Mouse (Mus musculus) brown adipose tissue, adult 24 weeks (tissue): ENCODE data around the gene Olfr68. TPM values are rescaled to one million over a fixed set of nuclear protein-coding genes. Genes with fewer than 3 reads are reported as not detected.
"Not testable (repeated sequence)": the region's sequence is repeated elsewhere in the genome, so short reads cannot be mapped to it uniquely, and the experiment has no call there.

ENCODE experiments used
- H3K27ac ChIP-seq: fragments of 200-500 bp; replicated peaks from 2 replicates; pipeline ENCODE4 v1.5.1; 2012; ENCODE audit warnings: low read depth, mild to moderate bottlenecking, low read length
- H3K4me1 ChIP-seq: fragments of 200-500 bp; 2 replicates; pipeline ENCODE4 v1.6.1; 2012; ENCODE audit warnings: low read length, mixed read lengths; ENCODE audit not compliant: control insufficient read depth, insufficient read depth, insufficient read length
- H3K4me3 ChIP-seq: fragments of 200-500 bp; 2 replicates; pipeline ENCODE4 v1.5.1; 2012; ENCODE audit warnings: low read depth, mild to moderate bottlenecking, low read length, moderate library complexity; ENCODE audit not compliant: insufficient read depth
- polyA plus RNA-seq: library from polyadenylated mRNA; stranded (reverse); fragments of >200 nt; gene quantifications from 2 replicates; pipeline ENCODE4 v1.2.4, GENCODE M21; 2012; ENCODE audit not compliant: missing spikeins, insufficient read depth, insufficient read length

The Olfr68 gene
- polyA plus RNA-seq, 1 experiment: not detected

GRCm38 (mm10) chr7:103808120-103808519 is 28.6 kb upstream of the Olfr68 start:
- H3K4me1 ChIP-seq, H3K4me3 ChIP-seq, H3K27ac ChIP-seq: not testable (repeated sequence)

DNA sequence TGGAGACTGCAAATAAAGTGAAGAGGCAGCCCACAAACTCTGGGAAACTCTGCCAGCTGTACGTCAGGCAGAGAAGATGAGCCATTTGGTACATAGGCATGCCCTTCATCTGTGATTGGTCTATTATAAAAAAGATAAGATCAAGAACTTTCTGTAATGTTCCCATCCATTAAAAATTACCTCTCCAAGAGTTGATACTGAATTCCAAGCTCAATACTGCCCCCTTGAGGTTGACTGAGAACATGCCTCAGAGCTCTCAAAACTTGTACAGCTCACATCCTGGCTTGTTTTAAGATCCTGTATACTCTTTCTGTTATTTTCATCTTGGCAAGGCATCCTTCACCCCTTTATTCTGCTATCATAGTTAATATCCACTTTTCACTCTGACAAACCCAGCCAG is 27.4 kb upstream of the Olfr68 start:
- no peaks in the 10 kb centered on the region for H3K4me1 ChIP-seq
- no peak overlapping the region for H3K4me3 ChIP-seq
- H3K27ac ChIP-seq: no peak overlapping the region

GRCm38 (mm10) chr7:103792669-103793388 is 13.3 kb upstream of the Olfr68 start:
- no peaks in the 10 kb centered on the region for H3K4me1 ChIP-seq
- H3K4me3 ChIP-seq: no peak overlapping the region
- H3K27ac ChIP-seq: no peak overlapping the region

- H3K27ac ChIP-seq: no peak within 1 kb of the TSS
- no peak within 1 kb of the TSS for H3K4me3 ChIP-seq
- H3K4me1 ChIP-seq: no peaks in the 10 kb centered on the region
These were observed 12.2 kb upstream of the Olfr68 start, which contains the start of gene Olfr67 for GRCm38 (mm10) chr7:103791721-103792120. Gene Olfr67, minus strand, starts transcription at chr7:103791821.

DNA sequence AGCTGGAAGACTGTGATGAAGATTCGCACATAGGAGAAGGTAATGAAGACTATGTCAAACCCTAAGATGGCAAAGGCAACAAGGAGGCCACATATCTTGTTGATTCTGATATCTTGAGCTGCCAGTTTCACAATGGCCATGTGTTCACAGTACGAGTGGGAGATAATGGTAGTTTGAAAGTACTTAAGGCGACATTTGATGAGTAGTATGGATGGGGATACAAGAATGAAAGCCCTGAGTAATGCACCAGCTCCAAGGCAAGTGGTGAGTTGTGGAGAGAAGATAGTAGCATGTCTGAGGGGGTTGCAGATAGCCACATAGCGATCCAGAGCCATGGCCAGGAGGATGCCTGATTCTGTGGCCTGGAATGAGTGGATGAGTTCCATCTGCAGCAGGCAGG is 1.8 kb downstream of the Olfr68 start:
- H3K4me3 ChIP-seq, H3K4me1 ChIP-seq, H3K27ac ChIP-seq: not testable (repeated sequence)

DNA sequence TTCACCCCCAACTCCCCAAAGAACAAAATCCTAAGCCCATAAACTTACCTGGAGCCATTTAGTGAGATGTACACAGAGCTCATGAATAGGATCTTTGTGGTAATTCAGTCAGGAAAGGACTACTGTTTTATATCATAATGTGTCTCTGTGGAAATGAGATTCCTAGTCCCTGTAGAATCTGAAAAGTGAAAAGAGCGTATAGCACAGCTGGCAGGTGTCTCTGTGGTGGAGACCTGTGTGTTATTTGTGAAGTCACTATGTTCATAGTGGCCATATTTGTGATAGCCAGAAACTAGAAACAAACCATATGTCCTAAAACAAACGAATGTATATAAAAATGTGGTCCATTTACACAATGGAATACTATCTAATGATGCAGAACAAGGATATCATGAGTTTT is 8.0 kb downstream of the Olfr68 start, which contains the start of gene Olfr69:
Gene Olfr69 (minus strand): TSS at position 101 of the 400 bp plus-strand sequence.
- no peak within 1 kb of the TSS for H3K4me3 ChIP-seq
- no peak within 1 kb of the TSS for H3K27ac ChIP-seq
- no peaks in the 10 kb centered on the region for H3K4me1 ChIP-seq

DNA sequence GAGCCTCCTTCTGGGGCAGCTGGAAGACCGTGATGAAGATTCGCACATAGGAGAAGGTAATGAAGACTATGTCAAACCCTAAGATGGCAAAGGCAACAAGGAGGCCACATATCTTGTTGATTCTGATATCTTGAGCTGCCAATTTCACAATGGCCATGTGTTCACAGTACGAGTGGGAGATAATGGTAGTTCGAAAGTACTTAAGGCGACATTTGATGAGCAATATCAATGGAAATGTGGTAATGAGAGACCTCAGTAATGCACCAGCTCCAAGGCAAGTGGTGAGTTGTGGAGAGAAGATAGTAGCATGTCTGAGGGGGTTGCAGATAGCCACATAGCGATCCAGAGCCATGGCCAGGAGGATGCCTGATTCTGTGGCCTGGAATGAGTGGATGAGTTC is 11.8 kb downstream of the Olfr68 start:
- not testable (repeated sequence) for H3K4me3 ChIP-seq, H3K27ac ChIP-seq, H3K4me1 ChIP-seq

DNA sequence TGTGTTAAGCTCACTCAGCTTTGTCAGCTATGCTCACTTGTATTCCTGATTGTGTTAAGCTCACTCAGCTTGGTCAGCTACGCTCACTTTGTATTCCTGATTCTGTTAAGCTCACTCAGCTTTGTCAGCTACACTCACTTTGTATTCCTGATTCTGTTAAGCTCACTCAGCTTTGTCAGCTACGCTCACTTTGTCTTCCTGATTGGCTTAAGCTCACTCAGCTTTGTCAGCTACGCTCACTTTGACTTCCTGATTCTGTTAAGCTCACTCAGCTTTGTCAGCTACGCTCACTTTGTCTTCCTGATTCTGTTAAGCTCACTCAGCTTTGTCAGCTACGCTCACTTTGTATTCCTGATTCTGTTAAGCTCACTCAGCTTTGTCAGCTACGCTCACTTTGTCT is 17.3 kb downstream of the Olfr68 start:
- not testable (repeated sequence) for H3K4me1 ChIP-seq, H3K4me3 ChIP-seq

DNA sequence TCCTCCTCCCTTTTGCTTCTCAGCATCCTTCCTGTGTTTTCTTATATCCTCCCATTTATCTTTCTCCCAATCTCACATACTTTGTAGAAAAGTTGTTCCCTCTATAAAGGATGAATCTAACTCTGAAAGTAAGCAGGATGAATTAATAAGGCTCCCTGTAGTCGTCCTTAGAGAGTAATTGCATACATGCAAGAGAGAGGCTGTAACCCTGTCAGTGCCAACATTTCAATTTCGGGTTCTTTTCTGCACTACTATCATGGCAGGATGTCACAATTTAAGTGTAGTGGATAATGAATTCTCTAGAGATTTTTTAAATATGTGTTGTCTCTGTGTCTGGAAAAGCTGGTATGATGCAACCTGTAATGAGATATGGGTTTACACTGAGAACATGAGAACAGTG is 22.3 kb downstream of the Olfr68 start, which contains the start of gene Olfr630:
Gene Olfr630 (minus strand): TSS at position 101 of the 400 bp plus-strand sequence.
- Histone ChIP-seq H3K27ac (no peak within 1 kb of the TSS), H3K4me1 (no peaks in the 10 kb centered on the region)

More for the DNA sequence above, 17.3 kb downstream of the Olfr68 start:
- H3K27ac ChIP-seq: not testable (repeated sequence)

DNA sequence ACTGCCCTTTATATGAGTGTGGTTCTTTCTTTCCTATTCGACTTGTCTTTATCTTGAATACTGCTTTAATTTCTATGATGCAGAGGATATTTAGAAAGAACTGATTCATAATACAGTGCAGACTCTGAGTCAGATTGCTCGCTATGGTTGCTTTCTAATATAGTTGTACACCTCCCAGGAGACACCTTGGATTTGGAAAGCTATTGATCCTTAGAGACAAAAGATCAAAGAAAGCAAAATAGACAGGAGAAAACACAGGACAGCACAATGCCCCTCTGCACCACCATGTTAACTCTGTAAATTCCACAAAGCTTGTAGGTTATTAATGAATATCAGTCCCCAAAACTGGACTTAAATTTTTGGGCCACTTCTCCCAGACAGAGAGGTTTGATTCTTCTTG is 34.7 kb downstream of the Olfr68 start, which contains the start of gene Olfr629:
Gene Olfr629 (minus strand): TSS at position 101 of the 400 bp plus-strand sequence.
- Histone ChIP-seq H3K27ac (no peak within 1 kb of the TSS), H3K4me3 (no peak within 1 kb of the TSS), H3K4me1 (no peaks in the 10 kb centered on the region)

More for the DNA sequence above, 22.3 kb downstream of the Olfr68 start, which contains the start of gene Olfr630:
- H3K4me3 ChIP-seq: no peak within 1 kb of the TSS

DNA sequence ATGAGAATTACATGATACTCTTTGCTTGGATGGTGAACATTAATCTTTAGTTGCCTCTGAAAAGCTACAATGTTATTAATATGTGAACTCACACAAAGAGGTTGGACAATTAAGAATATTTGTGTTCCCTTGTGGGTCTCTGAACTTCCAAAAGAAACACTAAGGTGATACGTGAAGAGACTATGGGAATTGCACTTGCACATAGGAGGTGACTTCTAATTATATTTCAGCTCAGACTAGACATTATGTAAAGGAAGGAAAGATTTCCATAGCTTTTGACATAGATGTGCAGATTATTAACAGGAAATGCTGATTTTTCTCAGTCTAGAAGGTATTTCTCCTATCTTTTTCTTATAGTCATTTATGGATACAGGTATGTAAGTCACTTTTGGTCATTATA is 49.4 kb downstream of the Olfr68 start, which contains the start of gene Olfr628:
Gene Olfr628 (plus strand): TSS at position 301 of the 400 bp plus-strand sequence.
- no peak within 1 kb of the TSS for H3K4me3 ChIP-seq
- H3K27ac ChIP-seq: no peak within 1 kb of the TSS

More for the DNA sequence above, 49.4 kb downstream of the Olfr68 start, which contains the start of gene Olfr628:
- H3K4me1 ChIP-seq: no peaks in the 10 kb centered on the region

Other genes starting within 250 kb of the Olfr68 start
- gene Olfr612, start 237.0 kb downstream of the Olfr68 start, polyA plus RNA-seq: not detected in 2 replicates
- gene Olfr613, start 231.6 kb downstream of the Olfr68 start, polyA plus RNA-seq: not detected in 2 replicates
- gene Olfr615, start 223.6 kb downstream of the Olfr68 start, polyA plus RNA-seq: not detected in 2 replicates
- gene Olfr616, start 210.6 kb downstream of the Olfr68 start, polyA plus RNA-seq: not detected in 2 replicates
- gene Olfr617, start 206.6 kb downstream of the Olfr68 start, polyA plus RNA-seq: not detected in 2 replicates
- not detected in 2 replicates for gene Olfr618, start 189.6 kb downstream of the Olfr68 start, polyA plus RNA-seq
- not detected in 2 replicates for gene Olfr619, start 179.1 kb downstream of the Olfr68 start, polyA plus RNA-seq
- not detected in 2 replicates for gene Olfr620, start 167.2 kb downstream of the Olfr68 start, polyA plus RNA-seq
- gene Olfr622, start 137.0 kb downstream of the Olfr68 start, polyA plus RNA-seq: not detected in 2 replicates
- not detected in 2 replicates for gene Olfr623, start 116.0 kb downstream of the Olfr68 start, polyA plus RNA-seq
- gene Olfr624, start 108.5 kb downstream of the Olfr68 start, polyA plus RNA-seq: not detected in 2 replicates
- not detected in 2 replicates for gene Olfr625-ps1, start 97.0 kb downstream of the Olfr68 start, polyA plus RNA-seq
- gene Olfr243, start 65.0 kb downstream of the Olfr68 start, polyA plus RNA-seq: not detected in 2 replicates
- not detected in 2 replicates for gene Olfr628, start 49.3 kb downstream of the Olfr68 start, polyA plus RNA-seq
- not detected in 2 replicates for gene Olfr629, start 34.8 kb downstream of the Olfr68 start, polyA plus RNA-seq
- gene Olfr630, start 22.4 kb downstream of the Olfr68 start, polyA plus RNA-seq: not detected in 2 replicates
- not detected in 2 replicates for gene Olfr69, start 8.1 kb downstream of the Olfr68 start, polyA plus RNA-seq
- gene Olfr67, start 12.1 kb upstream of the Olfr68 start, polyA plus RNA-seq: not detected in 2 replicates
- 87.6 and 749 TPM in 2 replicates for gene Hbb-bt, start 34.3 kb upstream of the Olfr68 start, polyA plus RNA-seq
- 880 and 4,613 TPM in 2 replicates for gene Hbb-bs, start 48.4 kb upstream of the Olfr68 start, polyA plus RNA-seq
- not detected in 2 replicates for gene Hbb-bh2, start 60.8 kb upstream of the Olfr68 start, polyA plus RNA-seq
- not detected in 2 replicates for gene Hbb-bh1, start 63.5 kb upstream of the Olfr68 start, polyA plus RNA-seq
- gene Hbb-y, start 73.5 kb upstream of the Olfr68 start, polyA plus RNA-seq: not detected in 2 replicates
- gene Olfr66, start 106.6 kb upstream of the Olfr68 start, polyA plus RNA-seq: not detected in 2 replicates
- not detected in 2 replicates for gene Olfr64, start 114.8 kb upstream of the Olfr68 start, polyA plus RNA-seq
- gene Olfr65, start 123.8 kb upstream of the Olfr68 start, polyA plus RNA-seq: not detected in 2 replicates
- gene Olfr631, start 149.1 kb upstream of the Olfr68 start, polyA plus RNA-seq: not detected in 2 replicates
- not detected in 2 replicates for gene Olfr632, start 154.6 kb upstream of the Olfr68 start, polyA plus RNA-seq
- gene Olfr633, start 164.7 kb upstream of the Olfr68 start, polyA plus RNA-seq: not detected in 2 replicates
- gene Olfr635, start 191.5 kb upstream of the Olfr68 start, polyA plus RNA-seq: not detected in 2 replicates
- not detected in 2 replicates for gene Olfr638, start 219.0 kb upstream of the Olfr68 start, polyA plus RNA-seq
- gene Olfr639, start 237.6 kb upstream of the Olfr68 start, polyA plus RNA-seq: not detected in 2 replicates
- not detected in 2 replicates for gene Olfr640, start 245.9 kb upstream of the Olfr68 start, polyA plus RNA-seq